Mouse (Mus musculus) embryonic facial prominence, embryonic 15.5 days (tissue): ENCODE results near the gene Ddx43. TPM values are rescaled to one million over a fixed set of nuclear protein-coding genes. Genes with fewer than 3 reads are reported as not detected.

ENCODE experiments used
- ATAC-seq: fragments of 200-750 bp; cut with Nextera tagmentation; 2 replicates; pipeline ENCODE4 v1.8.0; 2017; ENCODE audit warnings: low read depth, moderate TSS enrichment; ENCODE audit not compliant: insufficient number of reproducible peaks, low FRiP score, low TSS enrichment
- H3K27ac ChIP-seq: fragments of 300-500 bp; sonication (generic); replicated peaks from 2 replicates; pipeline ENCODE4 v1.5.1; 2015; ENCODE audit warnings: mild to moderate bottlenecking, inconsistent platforms
- H3K27me3 ChIP-seq: fragments of 300-500 bp; sonication (generic); 2 replicates; pipeline ENCODE4 v1.6.1; 2015; ENCODE audit warnings: inconsistent platforms
- H3K36me3 ChIP-seq: fragments of 300-500 bp; sonication (generic); 2 replicates; pipeline ENCODE4 v1.6.1; 2015; ENCODE audit warnings: mild to moderate bottlenecking, inconsistent platforms
- H3K4me1 ChIP-seq: fragments of 300-500 bp; sonication (generic); 2 replicates; pipeline ENCODE4 v1.6.1; 2015; ENCODE audit warnings: inconsistent platforms
- H3K4me2 ChIP-seq: fragments of 300-500 bp; sonication (generic); replicated peaks from 2 replicates; pipeline ENCODE4 v1.6.1; 2015; ENCODE audit warnings: mild to moderate bottlenecking, inconsistent platforms
- H3K4me3 ChIP-seq: fragments of 300-500 bp; sonication (generic); replicated peaks from 2 replicates; pipeline ENCODE4 v1.5.1; 2015; ENCODE audit warnings: mild to moderate bottlenecking, inconsistent platforms
- H3K9ac ChIP-seq: fragments of 300-500 bp; sonication (generic); 2 replicates; pipeline ENCODE4 v1.6.1; 2015; ENCODE audit warnings: inconsistent platforms
- H3K9me3 ChIP-seq: fragments of 300-500 bp; sonication (generic); replicated peaks from 2 replicates; pipeline ENCODE4 v1.6.1; 2016; ENCODE audit warnings: inconsistent platforms
- WGBS: fragments of 180-500 bp; shearing (Covaris S2); methylation state at CpG from one replicate; pipeline ENCODE4 v1.1.7; 2015; 5-methylcytosine and 5-hydroxymethylcytosine counted together
- polyA plus RNA-seq: library from polyadenylated mRNA; unstranded; fragments of >200 nt; fragmentation: Nextera tagmentation; extraction: Ambion mirVana; gene quantifications from 2 replicates; pipeline ENCODE4 v1.2.1, GENCODE M21; 2015

The Ddx43 gene
- polyA plus RNA-seq, 1 experiment from 2014 or later, result 0.28 TPM

DNA sequence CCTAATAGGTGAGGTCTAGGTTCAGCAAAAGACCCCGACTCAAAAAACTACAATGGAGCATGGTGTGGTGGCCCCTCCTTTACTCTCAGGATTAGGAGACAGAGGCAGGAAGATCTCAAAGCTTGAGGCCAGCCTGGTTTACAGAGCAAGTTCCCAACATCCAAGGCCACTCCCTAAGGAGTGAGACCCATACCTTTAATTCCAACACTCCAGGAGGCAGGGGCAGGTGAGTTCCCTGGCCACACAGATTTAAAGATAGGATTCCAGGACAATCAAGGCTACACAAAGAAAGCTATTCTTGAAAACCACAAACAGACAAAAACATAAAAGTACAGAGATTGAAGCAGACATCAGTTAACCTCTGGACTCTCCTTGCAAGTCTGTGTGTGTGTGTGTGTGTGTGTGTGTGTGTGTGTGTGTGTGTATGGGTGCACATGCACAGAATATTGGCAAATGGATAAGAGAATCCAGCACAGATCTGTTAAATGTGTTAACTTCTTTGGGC is 20.6 kb upstream of the Ddx43 start:
- H3K4me1 ChIP-seq, result peaks cover 11% of the 10 kb centered on the region
- H3K36me3 ChIP-seq, result no peaks in the 10 kb centered on the region
- no peak overlapping the region for H3K9ac ChIP-seq
- no peak overlapping the region for H3K4me3 ChIP-seq
- no peak overlapping the region for H3K27ac ChIP-seq
- H3K9me3 ChIP-seq, result no peaks in the 10 kb centered on the region
- no peaks in the 10 kb centered on the region; the same call in 1 of the 2 replicates for H3K27me3 ChIP-seq
- no peak overlapping the region for H3K4me2 ChIP-seq
- ATAC-seq, result no peak
- 78% methylated on average over 1 of the region's 1 CpGs for WGBS

DNA sequence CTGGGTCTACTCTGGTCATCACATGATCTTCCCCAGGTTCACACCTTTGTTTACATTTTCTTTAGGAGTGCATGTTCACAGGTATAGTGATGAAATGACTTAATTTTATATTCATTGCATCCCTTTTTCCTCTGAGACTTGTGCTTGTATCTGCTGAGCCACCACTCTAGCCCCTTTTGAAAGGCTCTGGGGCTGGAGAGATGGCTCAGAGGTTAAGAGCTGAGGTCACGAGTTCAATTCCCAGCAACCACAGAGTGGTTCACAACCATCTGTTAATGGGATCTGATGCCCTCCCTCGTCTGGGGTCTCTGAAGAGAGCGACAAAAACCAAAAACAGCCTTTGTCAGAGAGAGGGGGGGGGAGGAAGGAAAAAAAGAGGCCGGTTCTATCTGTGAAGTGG is 20.1 kb upstream of the Ddx43 start:
- Histone ChIP-seq H3K9ac (no peak overlapping the region), H3K4me3 (no peak overlapping the region), H3K4me1 (peaks cover 11% of the 10 kb centered on the region), H3K4me2 (no peak overlapping the region), H3K27me3 (no peaks in the 10 kb centered on the region; the same call in 1 of the 2 replicates), H3K9me3 (no peaks in the 10 kb centered on the region), H3K36me3 (no peaks in the 10 kb centered on the region), H3K27ac (no peak overlapping the region)
- ATAC-seq, result no peak
- WGBS, result 64% methylated on average over 4 of the region's 4 CpGs

DNA sequence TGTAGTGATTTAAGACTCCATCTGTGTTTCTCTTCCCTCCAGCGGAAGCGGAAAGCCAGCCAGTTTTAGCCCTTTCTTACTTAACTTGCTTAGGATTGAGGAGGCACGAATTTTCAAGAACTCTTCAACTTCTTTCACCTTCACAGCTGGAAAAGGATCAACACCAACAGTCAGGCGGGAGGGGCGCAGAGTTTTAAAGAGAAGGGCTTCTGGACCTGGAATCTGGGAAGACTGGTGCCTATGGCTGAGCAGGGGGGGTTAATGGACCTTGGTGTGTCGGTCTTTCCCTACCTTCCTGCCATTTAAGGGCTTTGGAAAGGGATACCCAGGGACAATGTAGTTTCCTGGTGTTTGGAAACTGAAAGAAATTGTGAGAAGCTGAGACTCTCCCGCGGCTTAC is 18.0 kb upstream of the Ddx43 start:
- Histone ChIP-seq H3K27me3 (no peaks in the 10 kb centered on the region; the same call in 1 of the 2 replicates), H3K4me3 (peak overlapping the region; percentile 34), H3K4me2 (peak overlapping the region; percentile 58), H3K9ac (no peak overlapping the region), H3K27ac (no peak overlapping the region), H3K36me3 (no peaks in the 10 kb centered on the region), H3K9me3 (no peaks in the 10 kb centered on the region), H3K4me1 (peaks cover 11% of the 10 kb centered on the region)
- WGBS, result 30% methylated on average over 8 of the region's 8 CpGs
- no peak for ATAC-seq

DNA sequence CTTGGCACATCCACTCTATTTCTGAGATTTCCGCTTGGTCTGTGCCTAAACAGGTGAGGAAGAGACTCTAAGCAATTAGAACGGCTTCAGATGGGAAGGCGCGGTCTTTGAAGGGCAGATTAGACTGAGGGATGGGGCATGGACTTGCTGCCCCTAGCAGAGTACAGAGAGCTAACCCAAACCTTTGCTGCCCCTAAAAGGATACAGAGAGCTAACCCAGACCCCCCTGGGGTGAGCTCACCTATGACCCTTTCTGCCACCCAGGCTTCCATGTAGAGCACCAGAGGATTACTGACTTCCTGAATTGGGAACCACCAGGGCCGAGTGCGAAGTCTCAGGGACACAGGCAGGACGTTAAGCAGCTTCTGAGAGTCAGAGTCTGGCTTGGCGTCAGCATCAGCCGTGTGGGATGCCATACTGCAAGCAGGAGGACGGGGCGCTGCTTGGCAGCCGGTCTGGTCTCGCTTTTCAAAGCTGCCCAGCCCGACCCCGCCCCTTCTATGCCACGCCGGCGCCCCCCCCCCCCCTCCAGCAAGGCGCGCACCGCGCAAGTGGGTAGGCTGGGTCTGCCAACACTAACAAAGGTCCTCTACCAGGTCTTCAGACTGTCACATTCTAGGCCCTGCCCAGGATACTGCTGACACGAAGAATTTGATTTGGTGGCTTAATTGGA is 17.3 kb upstream of the Ddx43 start, which contains the start of gene Ooep:
Gene Ooep, minus strand, starts transcription at position 613 of the 673 bp plus-strand sequence.
- H3K9me3 ChIP-seq, result no peaks in the 10 kb centered on the region
- no peaks in the 10 kb centered on the region for H3K36me3 ChIP-seq
- no peak within 1 kb of the TSS for H3K9ac ChIP-seq
- H3K4me1 ChIP-seq, result peaks cover 11% of the 10 kb centered on the region
- ATAC-seq, result peak; percentile 84
- WGBS, result 3% methylated on average over 21 of the region's 23 CpGs
- peak within 1 kb of the TSS; percentile 34 for H3K4me3 ChIP-seq
- no peak within 1 kb of the TSS for H3K27ac ChIP-seq
- peak within 1 kb of the TSS; percentile 58 for H3K4me2 ChIP-seq
- no peaks in the 10 kb centered on the region; the same call in 1 of the 2 replicates for H3K27me3 ChIP-seq

DNA sequence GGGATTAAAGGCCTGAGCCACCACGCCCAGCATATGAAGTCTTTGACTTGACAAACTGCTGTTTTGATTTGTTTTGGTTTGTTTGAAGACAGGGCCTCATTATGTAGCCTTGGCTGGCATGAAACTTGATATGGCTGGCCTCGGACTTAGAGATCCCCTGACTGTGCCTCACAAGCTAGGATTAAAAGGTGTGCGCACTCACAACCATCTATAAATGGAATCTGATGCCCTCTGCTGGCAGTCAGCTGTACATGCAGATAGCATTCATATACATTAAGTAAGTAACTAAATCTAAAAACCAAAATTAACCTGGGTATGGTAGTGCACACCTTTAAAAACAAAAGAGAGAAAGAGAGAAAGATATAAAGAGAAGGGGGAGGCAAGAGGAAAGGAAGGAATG is 9.7 kb upstream of the Ddx43 start:
- WGBS, result 36% methylated on average over 3 of the region's 3 CpGs
- no peak overlapping the region for H3K4me2 ChIP-seq

DNA sequence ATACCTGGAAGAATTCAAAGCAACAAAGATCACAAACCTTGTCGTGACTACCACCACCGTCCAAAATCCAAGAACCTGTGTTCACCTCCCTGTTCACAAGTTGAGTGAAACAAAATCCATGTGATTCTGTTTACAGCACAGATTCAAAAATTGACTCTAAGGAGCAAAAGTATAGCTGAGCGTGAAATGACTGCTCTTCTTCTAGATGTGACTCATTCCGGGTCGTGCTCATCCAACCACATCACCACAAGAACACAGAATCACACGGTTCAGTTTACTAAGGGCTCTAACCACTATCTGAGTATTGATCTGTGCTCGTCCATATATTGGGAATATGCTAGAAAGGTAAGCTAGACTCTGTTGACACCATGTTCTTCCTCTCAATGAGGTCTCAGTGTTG is 8.6 kb upstream of the Ddx43 start:
- no peak for ATAC-seq
- 88% methylated on average over 7 of the region's 7 CpGs for WGBS

More for the DNA sequence above, 9.7 kb upstream of the Ddx43 start:
- no peak overlapping the region for H3K4me3 ChIP-seq
- ATAC-seq, result no peak
- no peaks in the 10 kb centered on the region for H3K4me1 ChIP-seq
- no peak overlapping the region for H3K9ac ChIP-seq
- no peaks in the 10 kb centered on the region for H3K9me3 ChIP-seq
- H3K27me3 ChIP-seq, result no peaks in the 10 kb centered on the region
- H3K27ac ChIP-seq, result no peak overlapping the region
- H3K36me3 ChIP-seq, result no peaks in the 10 kb centered on the region

DNA sequence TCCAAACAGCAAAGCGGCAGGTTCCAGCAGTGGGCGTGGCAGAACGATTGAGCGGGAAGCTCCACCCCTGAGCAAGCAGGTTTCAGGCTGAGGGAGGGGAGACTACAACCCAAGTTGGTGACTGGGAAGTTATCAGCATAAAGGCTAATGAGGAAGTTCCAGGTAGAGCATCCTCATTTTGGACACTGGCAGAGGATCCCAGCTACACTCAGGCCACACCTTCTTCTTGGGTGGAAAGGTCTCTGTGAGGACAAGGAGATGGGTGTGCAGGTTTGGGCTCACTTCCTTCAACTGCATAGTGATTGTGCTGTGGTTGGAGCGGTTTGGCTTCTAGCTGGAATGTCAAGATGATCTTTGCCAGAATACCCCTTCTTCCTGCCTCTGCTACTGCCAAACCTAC is 5.6 kb upstream of the Ddx43 start:
- Histone ChIP-seq H3K4me3 (no peak overlapping the region), H3K9ac (no peak overlapping the region), H3K27me3 (peaks cover 35% of the 10 kb centered on the region), H3K4me1 (no peaks in the 10 kb centered on the region), H3K4me2 (no peak overlapping the region), H3K27ac (no peak overlapping the region), H3K36me3 (no peaks in the 10 kb centered on the region), H3K9me3 (no peaks in the 10 kb centered on the region)
- no peak for ATAC-seq
- WGBS, result 40% methylated on average over 5 of the region's 5 CpGs

More for the DNA sequence above, 8.6 kb upstream of the Ddx43 start:
- H3K4me2 ChIP-seq, result no peak overlapping the region
- no peaks in the 10 kb centered on the region for H3K9me3 ChIP-seq
- no peak overlapping the region for H3K27ac ChIP-seq
- no peak overlapping the region for H3K9ac ChIP-seq
- H3K4me3 ChIP-seq, result no peak overlapping the region
- H3K27me3 ChIP-seq, result peaks cover 7% of the 10 kb centered on the region; the same call in 1 of the 2 replicates
- H3K4me1 ChIP-seq, result no peaks in the 10 kb centered on the region
- H3K36me3 ChIP-seq, result no peaks in the 10 kb centered on the region

DNA sequence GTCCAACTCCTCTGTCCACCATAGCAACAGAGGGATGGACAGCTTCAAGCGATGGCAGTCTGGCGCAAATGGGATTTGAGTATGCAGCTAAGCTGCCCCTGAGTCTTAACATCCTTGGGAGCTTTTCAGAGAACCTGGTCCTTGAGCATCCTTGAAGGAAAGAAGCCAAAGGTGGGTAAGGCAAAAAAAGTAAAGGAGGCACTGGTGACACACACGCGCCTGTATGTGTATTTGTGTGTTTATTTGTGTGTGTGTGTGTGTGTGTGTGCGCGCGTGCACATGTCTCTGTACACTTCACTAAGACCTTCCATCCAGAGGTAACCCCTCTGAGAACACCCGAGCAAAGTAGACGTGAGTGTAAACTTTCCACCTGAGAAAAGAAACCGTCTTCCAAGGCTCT is 1.8 kb upstream of the Ddx43 start:
- 85% methylated on average over 10 of the region's 10 CpGs for WGBS
- no peaks in the 10 kb centered on the region for H3K36me3 ChIP-seq
- peaks cover 10% of the 10 kb centered on the region for H3K4me1 ChIP-seq
- no peaks in the 10 kb centered on the region for H3K9me3 ChIP-seq
- no peak overlapping the region for H3K27ac ChIP-seq
- H3K9ac ChIP-seq, result no peak overlapping the region
- H3K4me3 ChIP-seq, result no peak overlapping the region
- H3K27me3 ChIP-seq, result peaks cover 65% of the 10 kb centered on the region
- ATAC-seq, result no peak
- no peak overlapping the region for H3K4me2 ChIP-seq

DNA sequence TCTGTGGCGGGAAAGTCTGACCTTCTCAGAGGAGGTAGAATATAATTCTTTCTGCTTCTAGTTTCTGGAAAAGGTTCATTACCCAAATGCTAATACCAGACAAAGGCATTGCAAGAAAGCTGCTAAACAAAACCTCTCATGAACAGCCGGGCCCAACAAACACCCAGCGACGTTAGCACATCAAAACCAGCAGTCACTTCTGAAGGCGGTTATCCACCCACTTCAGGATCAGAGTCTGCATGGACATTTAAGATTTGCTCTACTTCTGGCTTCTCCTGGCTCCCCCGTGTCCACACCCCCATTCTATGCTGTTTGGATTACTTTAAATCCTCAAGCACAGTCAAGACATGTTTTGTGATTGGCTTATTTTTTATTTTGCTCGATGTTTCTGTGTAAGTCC is 975 bp upstream of the Ddx43 start:
- peaks cover 10% of the 10 kb centered on the region for H3K4me1 ChIP-seq
- no peak overlapping the region for H3K27ac ChIP-seq
- no peaks in the 10 kb centered on the region for H3K9me3 ChIP-seq
- no peak for ATAC-seq
- H3K4me3 ChIP-seq, result no peak overlapping the region
- no peaks in the 10 kb centered on the region for H3K36me3 ChIP-seq
- peaks cover 70% of the 10 kb centered on the region for H3K27me3 ChIP-seq
- WGBS, result 69% methylated on average over 7 of the region's 7 CpGs
- no peak overlapping the region for H3K9ac ChIP-seq
- no peak overlapping the region for H3K4me2 ChIP-seq

DNA sequence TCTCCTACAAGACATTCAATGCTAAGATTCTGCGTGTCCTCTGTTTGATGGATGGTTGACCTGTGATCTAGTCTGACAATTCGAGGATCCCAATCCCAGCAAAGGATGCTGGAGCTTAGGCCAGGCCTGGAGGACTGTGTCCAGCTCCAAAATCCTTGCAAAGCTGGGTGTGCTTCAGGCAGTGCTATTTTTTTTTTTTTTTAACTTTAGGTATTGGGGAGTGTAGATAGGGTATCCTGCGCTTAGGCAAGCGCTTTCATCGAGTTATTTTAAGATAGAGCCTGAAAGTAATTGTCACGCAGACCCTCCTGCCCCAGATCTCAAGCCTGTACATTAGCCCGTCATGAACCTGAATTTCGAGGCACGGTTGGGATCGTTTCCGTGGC is 340 bp upstream of the Ddx43 start:
- Histone ChIP-seq H3K4me2 (peak overlapping the region; percentile 71), H3K9me3 (no peaks in the 10 kb centered on the region), H3K4me1 (peaks cover 10% of the 10 kb centered on the region), H3K27ac (no peak overlapping the region), H3K36me3 (no peaks in the 10 kb centered on the region), H3K27me3 (peaks cover 70% of the 10 kb centered on the region), H3K4me3 (peak overlapping the region; percentile 41), H3K9ac (no peak overlapping the region)
- no peak for ATAC-seq
- 30% methylated on average over 11 of the region's 11 CpGs for WGBS

DNA sequence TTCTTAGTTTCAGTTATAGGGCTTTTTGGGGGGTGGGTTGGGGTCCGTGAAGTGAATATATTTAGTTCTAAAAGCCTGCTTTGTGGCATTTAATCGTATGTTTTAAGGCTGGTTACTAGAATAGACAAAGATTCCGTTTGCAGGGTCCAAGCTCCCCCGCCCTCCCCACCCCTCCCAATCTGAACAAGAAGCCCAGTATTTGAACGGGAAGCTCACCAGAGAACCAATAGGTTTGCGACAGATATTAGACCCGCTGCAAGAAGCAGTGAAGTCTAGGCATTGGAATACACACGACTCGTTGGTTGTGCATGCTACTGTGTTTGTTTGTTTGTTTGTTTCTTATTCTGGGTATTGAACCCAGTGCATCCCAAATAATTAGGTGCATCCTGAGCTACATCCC is 940 bp downstream of the Ddx43 start:
- no peak overlapping the region for H3K27ac ChIP-seq
- H3K9me3 ChIP-seq, result no peaks in the 10 kb centered on the region
- H3K4me1 ChIP-seq, result peaks cover 10% of the 10 kb centered on the region
- WGBS, result 56% methylated on average over 9 of the region's 9 CpGs
- peak overlapping the region; percentile 41 for H3K4me3 ChIP-seq
- no peaks in the 10 kb centered on the region for H3K36me3 ChIP-seq
- ATAC-seq, result no peak
- H3K27me3 ChIP-seq, result peaks cover 67% of the 10 kb centered on the region
- H3K4me2 ChIP-seq, result peak overlapping the region; percentile 71; the same call in 1 of the 2 replicates
- H3K9ac ChIP-seq, result no peak overlapping the region

DNA sequence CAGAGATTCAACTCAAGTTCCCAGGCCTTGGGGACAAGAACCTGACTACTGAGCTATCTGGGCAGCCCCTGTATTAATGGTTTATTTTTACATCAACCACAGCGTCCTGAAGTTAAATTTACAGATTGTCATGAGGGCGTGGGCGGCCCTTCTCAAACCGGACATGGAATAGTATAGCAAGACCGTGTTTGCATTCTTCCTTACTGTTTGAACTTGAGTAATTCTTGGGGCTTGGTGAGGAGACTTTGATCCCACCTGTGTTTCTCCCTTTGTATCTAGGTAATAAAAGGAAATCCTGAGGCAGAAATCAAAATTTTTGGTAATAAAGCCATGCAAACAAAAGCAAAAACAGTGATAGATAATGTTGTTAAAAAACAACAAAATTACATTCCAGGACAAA is 5.0 kb downstream of the Ddx43 start:
- Histone ChIP-seq H3K27me3 (peaks cover 29% of the 10 kb centered on the region), H3K36me3 (no peaks in the 10 kb centered on the region), H3K9me3 (no peaks in the 10 kb centered on the region), H3K4me3 (no peak overlapping the region), H3K4me1 (peaks cover 8% of the 10 kb centered on the region), H3K9ac (no peak overlapping the region), H3K4me2 (no peak overlapping the region), H3K27ac (no peak overlapping the region)
- 84% methylated on average over 5 of the region's 5 CpGs for WGBS
- ATAC-seq, result no peak
